Mouse (Mus musculus) regulatory T cell (primary cell): ENCODE results near the gene Vmn2r115.
"Not testable (repeated sequence)": the region's sequence is repeated elsewhere in the genome, so short reads cannot be mapped to it uniquely, and the experiment has no call there.

Experiments
- in situ Hi-C: fragments of 300-600 bp; cut with MboI, MseI; formaldehyde crosslinking; loops from one replicate; pipeline ENCODE4 v1.15.1; 2025; ENCODE audit warnings: high pct_unique_total_duplicates

Vmn2r115 gene

DNA sequence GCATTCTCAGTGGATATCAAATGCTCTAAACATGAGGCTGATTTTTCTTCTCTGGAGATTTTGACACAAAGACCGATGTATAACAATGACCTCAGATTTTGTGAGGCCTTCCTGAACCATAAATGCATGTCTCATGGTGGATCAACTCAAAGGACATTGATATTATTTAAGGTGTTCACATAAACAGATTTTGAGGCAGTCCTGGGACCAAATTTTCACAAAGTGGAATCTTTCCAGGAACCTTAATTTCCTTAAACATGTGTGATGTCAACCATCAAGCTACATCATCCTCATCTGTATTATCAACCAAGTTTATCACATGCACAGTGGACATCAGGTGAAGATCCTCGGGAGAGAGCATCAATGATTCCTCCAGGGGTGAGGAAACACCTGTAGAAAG is at the start of gene Vmn2r115:
TSS of gene Vmn2r115 (plus strand) at position 301 of the 400 bp plus-strand sequence.
- in situ Hi-C loops = not testable (repeated sequence)

GRCm38 (mm10) chr17:23312437-23312836 is 31.1 kb upstream of the Vmn2r115 start, which contains the start of gene Vmn2r114:
Vmn2r114 (minus strand) TSS chr17:23312537.
- in situ Hi-C loops = loop anchor here (5.0 kb wide), 1 partner anchor 165 kb away; the partner anchor contains the start of gene Vmn2r117

DNA sequence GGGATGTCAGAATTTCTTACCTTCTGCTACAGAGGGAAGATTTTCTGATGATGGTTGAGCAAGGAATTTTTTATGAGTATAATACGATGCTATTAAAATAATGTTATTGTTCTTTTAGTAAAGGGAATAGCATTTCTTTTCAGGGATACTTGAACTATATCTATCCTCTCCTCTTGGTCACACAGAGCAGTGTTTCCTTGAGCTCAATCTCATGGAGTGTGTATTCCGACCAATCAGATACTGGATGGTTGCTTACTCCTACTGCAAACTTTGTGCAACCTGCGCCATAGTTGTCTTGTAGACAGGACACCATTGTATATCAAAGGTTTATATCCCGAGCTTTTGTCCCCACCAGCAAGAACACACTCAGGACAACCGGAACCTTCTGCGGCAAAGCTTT is 12.9 kb upstream of the Vmn2r115 start:
- in situ Hi-C loops = no loop called here

GRCm38 (mm10) chr17:23351644-23352043 is 8.1 kb downstream of the Vmn2r115 start:
- in situ Hi-C loops = no loop called here

- in situ Hi-C loops = loop anchor here (10.0 kb wide), 1 partner anchor 780 kb away; the partner anchor contains the start of gene Vmn2r112
Observed at GRCm38 (mm10) chr17:23384304-23384703, 40.8 kb downstream of the Vmn2r115 start, which contains the start of gene Vmn2r116. Vmn2r116 (plus strand) TSS chr17:23384604.
